Mouse (Mus musculus) hindbrain, postnatal 0 days (tissue): ENCODE results near the gene Vsig10. TPM values are rescaled to one million over a fixed set of nuclear protein-coding genes. Genes with fewer than 3 reads are reported as not detected.
A peak's percentile ranks its signal among the peaks of the same experiment; 100 is the strongest.

Source experiments
- ATAC-seq: fragments of 200-750 bp; cut with Nextera tagmentation; 2 replicates; pipeline ENCODE4 v1.8.0; 2017; ENCODE audit warnings: mild to moderate bottlenecking, moderate TSS enrichment, moderate library complexity
- DNase-seq: peaks from one replicate; pipeline ENCODE4 v3.0.0-alpha.2; 2015; ENCODE audit warnings: low spot score
- H3K27ac ChIP-seq: fragments of 300-500 bp; sonication (generic); 2 replicates; pipeline ENCODE4 v1.5.1; 2014; ENCODE audit warnings: mild to moderate bottlenecking
- H3K27me3 ChIP-seq: fragments of 300-500 bp; sonication (generic); 2 replicates; pipeline ENCODE4 v1.6.1; 2014; ENCODE audit warnings: low read length, mixed read lengths; ENCODE audit not compliant: insufficient read depth
- H3K36me3 ChIP-seq: fragments of 300-500 bp; sonication (generic); 2 replicates; pipeline ENCODE4 v1.6.1; 2014; ENCODE audit warnings: low read length, mixed read lengths; ENCODE audit not compliant: insufficient read depth
- H3K4me1 ChIP-seq: fragments of 300-500 bp; sonication (generic); 2 replicates; pipeline ENCODE4 v1.6.1; 2014; ENCODE audit warnings: antibody characterized with exemption, low read length, mixed read lengths; ENCODE audit not compliant: insufficient read depth
- H3K4me2 ChIP-seq: fragments of 300-500 bp; sonication (generic); 2 replicates; pipeline ENCODE4 v1.6.1; 2014; ENCODE audit warnings: low read depth, mild to moderate bottlenecking, low read length, moderate library complexity, mixed read lengths
- H3K4me3 ChIP-seq: fragments of 300-500 bp; sonication (generic); 2 replicates; pipeline ENCODE4 v1.5.1; 2014; ENCODE audit warnings: low read length
- H3K9ac ChIP-seq: fragments of 300-500 bp; sonication (generic); replicated peaks from 2 replicates; pipeline ENCODE4 v1.6.1; 2014; ENCODE audit warnings: mild to moderate bottlenecking, low read length, moderate library complexity, mixed read lengths
- H3K9me3 ChIP-seq: fragments of 300-500 bp; sonication (generic); 2 replicates; pipeline ENCODE4 v1.6.1; 2016; ENCODE audit warnings: low read length, mixed read lengths
- CTCF ChIP-seq: IDR thresholded peaks from 2 replicates; pipeline ENCODE4 v1.5.1; 2016; ENCODE audit warnings: antibody characterized with exemption, control low read depth, low read depth
- WGBS: fragments of 180-500 bp; shearing (Covaris S2); extraction: QIAGEN DNeasy Blood & Tissue Kit; methylation state at CpG from one replicate; pipeline ENCODE4 v1.1.7; 2014; 5-methylcytosine and 5-hydroxymethylcytosine counted together
- polyA plus RNA-seq: library from polyadenylated mRNA; unstranded; fragments of >200 nt; fragmentation: Nextera tagmentation; extraction: Ambion mirVana; gene quantifications from 2 replicates; pipeline ENCODE4 v1.2.1, GENCODE M21; 2015
- total RNA-seq: library from RNA; depleted of rRNA; stranded (reverse); fragments of >200 nt; gene quantifications from 2 replicates; pipeline ENCODE4 v1.2.3, GENCODE M21; 2014

Vsig10 gene
- total and polyA plus RNA-seq, 2 experiments from 2014 or later = 4.6 to 4.7 TPM

GRCm38 (mm10) chr5:117358248-117358630 lies 39.4 kb downstream of the Vsig10 start:
- H3K4me2 ChIP-seq = peak overlapping the region; percentile 79
- H3K4me1 ChIP-seq = peaks cover 16% of the 10 kb centered on the region; the same call in 1 of the 2 replicates
- 3% methylated on average over 6 of the region's 6 CpGs for WGBS
- no peaks in the 10 kb centered on the region for H3K36me3 ChIP-seq
- H3K27me3 ChIP-seq = no peaks in the 10 kb centered on the region
- H3K9ac ChIP-seq = peak overlapping the region; percentile 98
- H3K4me3 ChIP-seq = peak overlapping the region; percentile 98
- DNase-seq = peak; percentile 19
- no peak for TF ChIP-seq CTCF
- H3K9me3 ChIP-seq = no peaks in the 10 kb centered on the region
- no peak for ATAC-seq
- peak overlapping the region; percentile 95 for H3K27ac ChIP-seq

DNA sequence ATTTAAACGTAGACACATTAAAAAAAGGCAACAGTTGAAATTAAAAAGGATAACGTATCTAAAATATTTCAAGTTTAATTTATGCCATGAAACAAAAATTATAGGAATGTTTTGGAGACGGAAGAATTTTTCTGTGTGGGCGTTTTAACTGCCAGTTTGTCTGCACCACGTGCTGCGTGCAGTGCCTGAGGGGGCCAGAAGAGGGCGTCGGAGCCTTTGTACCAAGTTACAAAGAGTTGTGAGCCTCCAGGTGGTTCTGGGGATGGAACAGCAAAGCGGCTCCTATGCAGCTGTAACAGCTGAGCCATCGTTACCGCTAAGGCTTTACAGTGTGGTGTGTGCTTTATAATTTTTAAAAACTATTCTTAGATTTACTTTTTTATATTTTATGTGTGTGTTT lies 39.8 kb downstream of the Vsig10 start:
- H3K4me3 ChIP-seq = peak overlapping the region; percentile 98
- H3K27me3 ChIP-seq = no peaks in the 10 kb centered on the region
- peak; percentile 82 for TF ChIP-seq CTCF
- peak; percentile 88 for DNase-seq
- ATAC-seq = peak; percentile 43; the same call in 1 of the 2 replicates
- WGBS = 38% methylated on average over 11 of the region's 11 CpGs
- H3K4me2 ChIP-seq = peak overlapping the region; percentile 79
- H3K27ac ChIP-seq = no peak overlapping the region
- 0 out of 2 replicates have a peak overlapping the region, but pooled peaks have one; percentile 98 for H3K9ac ChIP-seq
- H3K4me1 ChIP-seq = peaks cover 16% of the 10 kb centered on the region; the same call in 1 of the 2 replicates
- H3K36me3 ChIP-seq = no peaks in the 10 kb centered on the region
- no peaks in the 10 kb centered on the region for H3K9me3 ChIP-seq

DNA sequence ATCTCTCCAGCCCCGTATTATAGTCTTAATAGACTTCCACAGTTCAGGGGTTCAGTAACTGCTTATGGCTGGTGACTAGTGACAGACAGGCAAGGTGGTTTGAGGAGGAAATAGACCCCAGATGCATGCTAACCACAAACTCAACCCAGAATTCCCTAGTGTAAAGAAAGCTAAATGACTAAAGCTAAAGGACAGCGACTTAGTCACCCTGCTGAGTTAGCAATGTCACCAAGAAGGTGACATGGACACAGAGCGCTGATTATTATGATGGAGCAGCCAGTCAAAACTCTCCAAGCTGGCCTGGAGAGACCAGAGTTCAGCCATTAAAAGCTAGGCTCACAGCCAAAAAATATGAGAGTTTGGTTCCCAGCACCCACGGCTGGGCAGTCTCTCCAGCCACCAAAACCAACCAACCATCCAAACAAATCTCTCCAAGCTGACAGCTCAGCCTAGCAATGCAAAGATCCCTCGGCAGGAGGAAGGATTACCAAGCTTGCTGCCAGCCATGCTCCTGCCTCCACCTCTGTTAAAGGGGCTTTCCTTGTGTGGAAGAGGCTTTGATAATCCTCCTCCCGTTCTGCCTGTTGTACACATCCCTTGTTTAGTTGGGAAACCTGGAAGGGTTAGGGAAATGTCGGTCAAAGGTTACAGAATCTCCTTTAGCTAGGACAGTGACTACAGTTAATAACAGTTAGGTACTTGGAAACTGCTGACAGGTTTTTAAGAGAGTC lies 40.8 kb downstream of the Vsig10 start:
- Histone ChIP-seq H3K9me3 (no peaks in the 10 kb centered on the region), H3K27ac (no peak overlapping the region; the same call in 1 of the 2 replicates), H3K4me1 (peaks cover 16% of the 10 kb centered on the region; the same call in 1 of the 2 replicates), H3K4me2 (0 out of 2 replicates have a peak overlapping the region, but pooled peaks have one; percentile 3), H3K36me3 (peaks cover 1% of the 10 kb centered on the region), H3K9ac (no peak overlapping the region), H3K4me3 (no peak overlapping the region), H3K27me3 (no peaks in the 10 kb centered on the region)
- no peak for TF ChIP-seq CTCF
- DNase-seq (no peak), ATAC-seq (no peak)
- 43% methylated on average over 7 of the region's 7 CpGs for WGBS

GRCm38 (mm10) chr5:117360228-117360515 lies 41.3 kb downstream of the Vsig10 start:
- Histone ChIP-seq H3K36me3 (peaks cover 6% of the 10 kb centered on the region), H3K27ac (no peak overlapping the region), H3K27me3 (no peaks in the 10 kb centered on the region), H3K4me1 (peaks cover 16% of the 10 kb centered on the region; the same call in 1 of the 2 replicates), H3K4me3 (no peak overlapping the region), H3K9ac (no peak overlapping the region), H3K4me2 (no peak overlapping the region), H3K9me3 (no peaks in the 10 kb centered on the region)
- ATAC-seq (no peak), DNase-seq (no peak)
- TF ChIP-seq CTCF = no peak
- WGBS = 49% methylated on average over 13 of the region's 13 CpGs

DNA sequence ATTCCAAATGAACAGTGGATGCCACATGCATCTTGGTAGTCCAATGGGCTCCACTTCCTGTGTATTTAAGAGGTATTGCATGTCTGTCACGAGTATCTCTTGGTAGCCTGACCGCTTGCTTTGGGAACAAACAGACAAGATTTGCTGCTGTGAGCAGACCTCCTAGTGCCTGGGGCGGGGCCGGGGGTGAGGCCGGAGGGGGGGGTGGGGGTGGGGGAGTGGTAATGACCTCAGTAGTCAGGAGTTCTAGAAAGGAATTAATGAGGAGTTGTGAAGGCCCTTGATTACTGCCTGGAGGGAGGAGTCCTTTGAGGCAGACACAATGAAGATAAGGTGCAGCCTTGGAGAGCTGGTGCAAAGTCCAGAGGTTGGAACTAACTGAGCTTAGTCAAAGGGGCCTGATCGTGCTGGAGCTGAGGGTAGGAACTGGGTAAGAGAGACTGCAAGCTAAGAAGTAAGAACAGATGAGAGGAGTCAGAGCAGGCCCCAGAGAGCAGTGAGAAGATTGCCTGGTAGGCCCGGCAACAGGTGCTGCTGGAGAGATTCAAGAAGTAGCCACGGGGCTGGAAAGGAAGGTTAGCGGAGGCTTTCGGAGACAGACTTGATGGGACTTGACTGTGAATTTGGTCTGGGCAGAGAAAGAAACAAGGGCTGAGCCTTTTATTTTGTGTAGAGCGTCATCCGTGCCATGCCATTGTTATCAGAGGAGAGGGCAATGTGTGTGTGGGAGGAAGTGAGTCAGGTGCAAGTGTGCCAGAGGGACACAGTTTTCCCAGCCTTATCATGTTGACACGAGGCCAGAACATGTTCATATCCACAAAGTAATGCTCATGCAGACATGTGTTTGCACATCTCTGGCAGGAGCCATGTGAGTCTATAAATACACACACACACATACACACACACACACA lies 42.0 kb downstream of the Vsig10 start:
- no peak for TF ChIP-seq CTCF
- Histone ChIP-seq H3K4me3 (no peak overlapping the region), H3K27me3 (no peaks in the 10 kb centered on the region), H3K4me1 (peaks cover 16% of the 10 kb centered on the region; the same call in 1 of the 2 replicates), H3K4me2 (no peak overlapping the region), H3K27ac (no peak overlapping the region; the same call in 1 of the 2 replicates), H3K9me3 (no peaks in the 10 kb centered on the region), H3K36me3 (peaks cover 8% of the 10 kb centered on the region), H3K9ac (no peak overlapping the region)
- WGBS = 43% methylated on average over 13 of the region's 13 CpGs
- ATAC-seq = no peak
- no peak for DNase-seq

GRCm38 (mm10) chr5:117361590-117361989 lies 42.7 kb downstream of the Vsig10 start:
- TF ChIP-seq CTCF = no peak
- no peak for ATAC-seq
- Histone ChIP-seq H3K9me3 (no peaks in the 10 kb centered on the region), H3K27ac (no peak overlapping the region), H3K9ac (no peak overlapping the region), H3K4me2 (no peak overlapping the region), H3K4me1 (peaks cover 16% of the 10 kb centered on the region; the same call in 1 of the 2 replicates), H3K27me3 (no peaks in the 10 kb centered on the region), H3K36me3 (peaks cover 13% of the 10 kb centered on the region), H3K4me3 (no peak overlapping the region)
- WGBS = 62% methylated on average over 4 of the region's 4 CpGs
- DNase-seq = no peak
